Mouse (Mus musculus): ENCODE measurements at regions not wholly inside any gene's neighbourhood (a gene's known extent, or its start where the extent isn't known, plus 50 kb on each side); places are given as distances from the start of the nearest gene placed in this dataset.

- TF ChIP-seq POLR2A (IDR thresholded peaks at IDR 0.05; ENCODE audit: borderline replicate concordance, extremely low read depth, insufficient read depth, insufficient read length, poor library complexity, severe bottlenecking) (no peak), CTCF (IDR thresholded peaks at IDR 0.05; ENCODE audit: borderline replicate concordance, extremely low read depth, insufficient read depth, insufficient read length) (no peak)
These were observed 65.2 kb upstream of the Nr4a3 start for GRCm38 (mm10) chr4:47979579-47980313.

Measured in brain, embryonic 14.5 days (tissue).